Mouse (Mus musculus) G1E (cell line): ENCODE measurements around the gene Rcor2.

Source experiments
- CTCF ChIP-seq: IDR thresholded peaks from 2 replicates; pipeline ENCODE4 v1.5.1; 2012; ENCODE audit warnings: low read depth, low read length, inconsistent platforms, mixed read lengths
- GATA1 ChIP-seq: IDR thresholded peaks from 2 replicates; pipeline ENCODE4 v1.6.1; 2012; ENCODE audit warnings: borderline replicate concordance, low read length, inconsistent platforms, mixed read lengths
- POLR2AphosphoS5 ChIP-seq: IDR thresholded peaks from 2 replicates; pipeline ENCODE4 v1.6.1; 2012; ENCODE audit warnings: low read depth, low read length, inconsistent platforms; ENCODE audit not compliant: insufficient replicate concordance
- TAL1 ChIP-seq: conservative IDR thresholded peaks from 2 replicates; pipeline ENCODE4 v1.6.1; 2012; ENCODE audit warnings: low read depth, low read length, inconsistent platforms, mixed read lengths

GRCm38 (mm10) chr19:7273486-7273885, 6.4 kb downstream of the Rcor2 start:
- TF ChIP-seq CTCF: no peak
- no peak for TF ChIP-seq POLR2AphosphoS5
- no peak for TF ChIP-seq TAL1
- no peak for TF ChIP-seq GATA1
